Mouse (Mus musculus): ENCODE results near the gene Espn.

The Espn gene

DNA sequence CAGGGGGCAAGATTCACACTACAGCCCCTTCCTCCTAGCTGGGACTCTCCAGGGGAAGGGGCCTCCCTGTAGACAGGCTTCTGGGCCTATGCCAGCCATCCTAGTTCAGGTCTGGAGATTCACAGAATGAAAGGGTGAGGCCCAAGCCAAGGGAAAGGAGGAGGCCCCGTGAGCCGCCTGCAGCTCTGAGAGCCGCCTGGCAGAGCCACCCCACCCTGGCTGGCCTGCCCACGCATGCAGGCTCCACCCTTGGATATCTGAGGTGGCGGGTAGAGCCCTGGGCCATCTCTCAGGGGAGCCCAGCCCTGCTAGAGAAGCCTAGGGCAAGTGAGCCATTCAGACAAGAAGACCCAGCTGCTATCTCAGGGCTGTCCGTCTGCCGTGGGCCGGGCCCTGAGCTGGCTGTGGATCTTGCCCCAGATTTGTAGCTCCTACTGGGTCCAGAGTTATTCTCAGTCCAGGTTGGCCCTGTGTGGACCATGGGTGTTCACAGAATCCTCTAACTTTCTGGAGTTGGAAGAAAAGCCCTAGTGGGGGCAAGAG lies 59.3 kb downstream of the Espn start:
- DNase-seq: no peak

DNA sequence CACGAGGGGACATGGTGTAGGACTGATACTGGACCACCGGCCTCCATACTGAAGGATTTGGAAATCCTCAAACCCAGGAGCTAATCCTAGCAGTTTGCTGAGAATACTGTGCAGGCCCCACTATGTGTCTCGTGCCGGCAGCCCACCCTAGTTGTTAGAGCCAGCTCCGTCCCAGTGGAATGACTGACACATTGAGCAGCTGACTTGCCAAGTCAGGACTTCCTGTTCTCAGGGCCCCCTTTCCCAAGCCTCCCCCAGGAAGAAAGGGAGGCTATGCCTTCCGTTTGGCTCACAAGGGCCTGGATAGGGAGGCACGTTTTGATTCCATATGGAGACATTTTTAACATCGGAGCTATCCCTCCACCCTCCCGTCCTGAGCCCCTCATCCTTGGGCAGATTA lies 62.0 kb downstream of the Espn start:
- DNase-seq: no peak

- peak; percentile 86 for DNase-seq
These were observed 63.5 kb downstream of the Espn start for GRCm38 (mm10) chr4:152088556-152089120.

DNA sequence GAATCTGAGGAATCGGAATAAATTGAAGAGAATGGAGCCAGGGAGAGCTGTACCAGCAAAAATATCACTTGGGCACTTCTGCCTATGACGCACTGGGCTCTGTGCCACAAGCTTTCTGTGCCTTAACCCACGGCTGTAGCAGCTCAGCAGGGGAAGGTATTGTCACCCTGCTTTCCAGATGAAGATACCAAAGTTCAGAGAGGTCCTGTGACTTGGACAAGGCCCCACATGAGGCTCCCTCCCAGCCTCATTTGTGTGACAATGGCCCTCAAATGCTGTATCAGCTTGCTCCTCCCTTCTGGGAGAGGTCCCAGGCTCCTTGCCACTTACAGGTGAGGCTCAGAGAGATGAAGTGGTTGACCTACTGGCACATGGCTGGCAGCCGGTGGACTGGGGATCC lies 64.0 kb downstream of the Espn start:
- DNase-seq: peak; percentile 68

DNA sequence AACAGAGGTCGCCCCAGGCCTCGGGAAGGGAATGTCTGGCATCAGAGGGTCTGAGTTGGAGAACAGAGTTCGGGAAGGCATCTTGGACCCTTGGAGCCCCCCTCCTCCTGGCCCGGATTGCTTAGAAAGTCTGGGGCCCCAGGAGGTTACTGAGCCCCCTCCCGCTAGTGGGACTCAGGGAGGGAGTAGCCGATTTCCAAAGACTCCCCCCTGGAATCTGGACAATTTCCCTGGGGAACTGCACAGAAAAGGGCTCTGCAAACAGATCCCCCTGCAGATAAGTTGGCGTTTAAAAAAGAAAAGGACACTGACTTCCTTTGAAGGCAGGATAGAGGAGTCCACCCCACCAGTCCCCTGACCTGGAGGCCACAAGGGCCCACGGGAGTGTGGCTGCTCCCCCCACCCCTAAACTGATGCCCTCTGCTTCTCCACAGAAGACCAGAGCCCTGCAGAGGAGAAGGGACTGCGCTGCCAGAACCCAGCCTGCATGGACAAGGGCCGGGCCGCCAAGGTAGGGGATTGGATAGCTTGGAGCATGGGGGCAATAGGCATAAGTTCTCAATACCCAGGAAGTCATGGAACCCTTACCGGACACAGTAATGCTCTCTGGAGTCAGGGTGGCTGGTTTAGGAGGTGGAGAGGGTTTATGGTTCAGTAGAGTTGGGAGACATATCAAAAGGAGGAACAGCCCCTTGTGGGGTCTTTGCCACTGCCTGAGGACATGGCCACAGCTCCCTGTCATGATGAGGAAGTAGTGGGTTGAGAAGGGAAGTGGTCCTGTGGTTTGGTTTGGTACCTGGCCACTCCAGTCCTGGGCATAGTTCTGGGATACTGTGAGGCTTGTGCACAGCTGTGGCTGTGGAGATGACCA lies 64.7 kb downstream of the Espn start:
- no peak for DNase-seq

DNA sequence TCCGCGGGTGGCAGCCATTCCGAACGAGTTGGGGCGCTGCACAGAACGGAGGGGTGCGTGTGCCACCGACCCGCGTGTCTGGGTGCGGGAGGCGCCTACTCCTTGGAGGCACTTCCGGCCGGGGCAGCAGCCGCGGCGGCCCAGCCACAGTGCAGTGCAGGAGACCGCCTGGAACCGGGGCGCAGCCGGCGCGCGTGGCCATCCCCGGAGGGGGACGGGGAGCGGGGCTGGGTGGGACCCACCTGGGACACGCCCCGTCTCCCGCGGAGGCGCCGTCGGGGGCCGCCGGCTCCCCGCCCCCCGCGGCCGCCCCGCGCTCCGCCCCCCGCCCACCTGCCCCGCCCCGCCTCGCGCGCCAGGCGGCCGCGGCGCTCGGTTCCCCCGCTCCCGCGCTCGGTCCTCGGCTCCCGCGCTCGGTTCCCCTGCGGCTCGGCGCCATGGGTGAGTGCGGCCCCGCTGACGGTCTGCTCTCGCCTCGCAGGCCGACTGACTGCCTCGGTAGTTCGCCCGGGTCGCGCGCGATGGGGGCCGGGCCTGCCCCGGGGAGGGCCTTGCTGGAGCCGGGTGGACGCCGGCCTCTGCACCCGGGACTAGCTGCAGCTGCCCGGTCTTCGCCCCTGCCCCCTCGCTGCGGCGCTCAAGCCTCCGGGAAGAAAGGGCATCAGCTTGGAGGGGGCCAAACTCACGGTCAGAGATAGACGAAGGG lies 65.5 kb downstream of the Espn start:
- DNase-seq: peak; percentile 73

DNA sequence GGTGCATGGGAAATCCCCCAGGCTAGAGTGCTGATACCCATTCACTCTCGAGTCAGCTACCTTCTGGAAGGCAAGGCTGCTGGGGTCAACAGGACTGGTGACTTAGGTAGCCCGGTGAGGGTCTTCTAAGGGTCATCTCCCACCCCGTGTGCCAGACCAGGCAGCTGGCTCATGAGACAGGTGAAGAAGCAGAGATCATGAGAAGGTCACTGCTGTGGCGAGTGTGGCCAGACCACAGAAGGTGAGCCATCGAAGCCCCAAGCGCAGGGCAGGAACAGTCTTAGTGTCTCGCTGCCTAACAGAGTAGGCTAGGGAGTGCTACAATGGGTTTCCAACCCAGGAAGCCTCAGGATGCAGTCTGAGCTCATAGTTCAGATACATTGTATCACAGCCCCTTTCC lies 67.6 kb downstream of the Espn start:
- no peak for DNase-seq

GRCm38 (mm10) chr4:152083611-152084220 lies 68.5 kb downstream of the Espn start:
- no peak for DNase-seq

GRCm38 (mm10) chr4:152079931-152080330 lies 72.2 kb downstream of the Espn start:
- no peak for DNase-seq

DNA sequence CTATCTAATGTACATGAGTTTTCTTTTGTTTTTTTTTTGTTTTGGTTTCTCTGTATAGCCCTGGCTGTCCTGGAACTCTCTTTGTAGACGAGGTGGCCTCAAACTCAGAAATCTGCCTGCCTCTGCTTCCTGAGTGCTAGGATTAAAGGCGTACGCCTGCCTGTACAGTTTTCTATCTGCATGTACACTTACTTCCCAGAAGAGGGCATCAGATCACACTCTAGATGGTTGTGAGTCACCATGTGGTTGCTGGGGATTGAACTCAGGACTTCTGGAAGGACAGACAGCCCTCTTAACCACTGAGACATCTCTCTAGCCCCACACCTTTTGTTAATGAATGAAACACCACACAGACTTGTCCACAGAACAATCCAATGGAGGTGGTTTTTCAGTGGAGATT lies 72.9 kb downstream of the Espn start:
- DNase-seq: no peak

- DNase-seq: peak; percentile 50
These were observed 74.1 kb downstream of the Espn start for GRCm38 (mm10) chr4:152078105-152078530.

- no peak for DNase-seq
These were observed 75.0 kb downstream of the Espn start for GRCm38 (mm10) chr4:152077191-152077590.

DNA sequence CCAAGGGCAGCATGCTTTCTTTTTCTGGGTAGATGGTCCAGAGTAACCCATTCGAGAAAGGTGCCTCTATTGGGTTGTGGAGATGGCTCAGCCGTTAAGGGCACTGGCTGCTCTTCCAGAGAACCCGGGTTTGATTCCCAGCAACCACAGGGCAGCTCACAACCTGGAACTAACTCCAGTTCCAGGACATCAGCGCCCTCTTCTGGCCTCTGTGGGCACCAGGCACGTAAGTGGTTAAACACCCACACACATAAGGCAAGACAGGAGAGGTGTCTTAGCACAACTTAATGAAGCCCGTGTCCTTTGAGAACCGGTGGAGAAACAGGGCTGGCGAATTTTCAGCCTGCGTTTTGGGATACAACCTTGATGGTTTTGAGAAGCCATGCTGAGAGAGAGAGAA lies 77.6 kb downstream of the Espn start:
- no peak for DNase-seq

DNA sequence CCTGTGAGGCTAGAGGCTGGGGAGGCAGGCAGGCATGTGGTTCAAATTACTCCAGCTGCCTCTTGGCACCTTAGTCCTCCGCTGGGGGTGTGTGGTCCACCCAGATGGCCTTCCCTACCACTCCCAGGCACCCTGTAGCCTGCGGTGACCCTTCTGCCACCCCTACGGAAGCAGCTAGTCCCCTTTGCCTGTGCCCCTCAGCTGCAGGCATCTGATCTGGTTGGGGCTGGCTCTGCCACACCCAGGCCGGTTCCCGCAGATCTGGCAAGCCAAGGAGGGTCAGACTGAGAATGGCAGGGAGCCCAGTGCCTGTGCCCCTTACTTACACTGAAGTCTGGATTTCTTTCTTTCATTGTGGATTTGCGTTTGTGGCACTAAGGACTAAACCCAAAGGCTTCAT lies 78.5 kb downstream of the Espn start:
- no peak for DNase-seq

DNA sequence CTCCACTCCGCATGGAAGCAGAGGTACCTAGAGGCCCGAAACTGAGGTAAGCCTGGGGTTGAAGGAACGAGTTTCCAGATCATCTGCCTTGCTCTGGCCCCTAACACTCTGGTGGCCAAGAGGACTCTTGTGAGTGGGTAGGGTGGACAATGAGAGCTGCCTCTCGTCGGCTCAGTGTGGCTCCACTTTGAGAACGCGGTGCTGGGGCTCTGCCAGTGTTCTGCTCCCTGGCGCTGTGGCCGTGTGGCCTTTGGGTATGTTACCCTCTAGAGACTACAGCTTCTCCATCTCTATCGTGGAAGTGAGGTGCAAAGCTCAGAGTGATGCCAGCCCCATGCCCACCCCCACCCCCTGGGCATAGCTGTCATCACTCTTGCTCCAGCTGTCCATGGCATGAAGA lies 79.5 kb downstream of the Espn start:
- no peak for DNase-seq

DNA sequence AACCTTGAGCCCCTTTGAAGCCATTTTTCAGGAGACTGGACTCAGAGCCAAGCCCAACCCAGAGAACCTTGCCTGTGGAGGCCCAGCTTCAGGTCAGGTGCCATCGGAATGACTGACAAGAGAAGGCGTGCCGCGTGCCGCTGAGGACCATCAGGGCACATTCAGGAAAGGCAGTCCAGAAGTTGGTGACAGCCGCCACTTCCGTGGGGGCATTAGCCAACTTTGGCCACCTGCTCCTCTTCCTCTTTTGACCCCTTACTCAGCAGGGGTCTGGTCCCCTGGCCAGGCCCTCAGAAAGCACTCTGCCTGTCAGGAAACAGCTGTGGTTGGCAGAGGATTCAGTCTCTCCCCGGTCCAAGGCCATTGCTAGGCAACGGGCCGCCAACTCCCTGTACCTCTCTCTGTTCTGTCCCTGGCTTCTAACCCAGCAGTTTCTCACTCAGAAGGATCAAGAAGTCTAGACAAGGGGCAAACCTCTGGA lies 80.0 kb downstream of the Espn start, which contains the start of gene Plekhg5:
TSS of gene Plekhg5 (plus strand) at position 378 of the 481 bp plus-strand sequence.
- DNase-seq: no peak

DNA sequence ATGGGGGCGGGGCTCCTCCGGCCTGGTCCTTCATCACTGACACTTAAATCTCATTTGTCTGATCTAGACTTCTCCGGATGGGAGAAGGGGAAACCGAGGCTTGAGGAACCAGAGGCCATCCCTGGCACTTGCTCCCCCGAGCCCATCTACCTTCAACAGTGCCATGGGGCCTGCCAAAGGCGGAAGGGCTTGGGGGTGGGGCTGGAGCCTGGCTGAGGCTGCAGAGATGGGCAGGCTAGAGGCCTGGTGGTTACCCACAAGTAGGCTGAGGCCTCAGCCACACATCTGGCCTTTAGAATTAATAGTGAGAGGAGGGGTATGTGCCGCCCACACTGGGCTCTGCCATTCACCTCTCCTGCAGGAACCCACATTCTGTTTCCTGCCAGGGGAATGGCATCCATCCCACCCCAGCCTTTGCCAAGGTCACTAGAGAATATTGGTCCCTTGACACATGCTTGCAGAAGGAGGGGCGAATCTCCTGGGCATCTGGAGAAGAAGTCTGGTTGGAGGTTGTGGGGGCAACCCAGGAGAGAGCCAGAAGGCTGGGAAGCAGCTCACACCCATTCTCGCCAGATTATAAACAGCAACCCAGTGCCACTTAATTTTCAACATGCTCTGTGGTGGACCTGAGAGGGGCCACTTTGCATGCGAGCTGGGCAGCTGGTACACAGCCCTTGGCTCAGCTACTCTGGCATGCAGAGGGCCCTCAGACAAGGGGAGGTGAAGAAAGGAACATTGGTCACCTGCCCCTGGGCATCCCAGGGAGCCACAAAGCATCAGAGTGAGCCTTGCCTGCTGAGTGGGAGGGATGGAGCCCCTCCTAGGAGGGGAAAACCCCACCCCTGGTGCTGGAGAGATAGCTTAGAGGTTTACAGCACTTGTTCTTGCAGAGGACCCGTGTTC lies 81.4 kb downstream of the Espn start:
- no peak for DNase-seq

All from right cerebral cortex, postnatal 25 days (tissue).